Mouse (Mus musculus): ENCODE results near the gene Aatf.
A peak's percentile ranks its signal among the peaks of the same experiment; 100 is the strongest.

- peak; percentile 88 for TF ChIP-seq POLR2A (IDR thresholded peaks at IDR 0.05; ENCODE audit: control insufficient read depth, low read depth, low read length)
- no peak for TF ChIP-seq CTCF (IDR thresholded peaks at IDR 0.05; ENCODE audit: control insufficient read depth, insufficient read depth, insufficient replicate concordance, low read depth, low read length)
Observed at GRCm38 (mm10) chr11:84513171-84514116, at the start of gene Aatf.
